Mouse (Mus musculus): ENCODE results near the gene Pfkfb3.

GRCm38 (mm10) chr2:11457904-11458303, 96.0 kb downstream of the Pfkfb3 start:
- TF ChIP-seq CTCF (IDR thresholded peaks at IDR 0.05; ENCODE audit: insufficient read depth, low read depth, low read length) (no peak), POLR2A (IDR thresholded peaks at IDR 0.05; ENCODE audit: insufficient read depth, low read depth, low read length) (no peak)
